Comparison of ENCODE assay signal across 8 mouse cellular contexts in genomic region chr11:78177903-78178858, GRCm38 (mm10). TPM values are rescaled to one million over a fixed set of nuclear protein-coding genes. Genes with fewer than 3 reads are reported as not detected.
DNase-seq lines count a peak whose midpoint lies in the region; ATAC-seq and TF ChIP-seq lines count a peak whose summit lies in the region.

No protein-coding gene starts in this region.

- peaks cover 32% of the 10 kb centered on the region for H3K36me3 ChIP-seq in embryonic facial prominence, embryonic 13.5 days
- peaks cover 11% of the 10 kb centered on the region for H3K36me3 ChIP-seq in heart, adult 2 months (ENCODE audit: control insufficient read depth, insufficient read depth, low read length)
- H3K36me3 ChIP-seq in kidney, adult 2 months (ENCODE audit: control insufficient read depth, insufficient read depth, low read length), result peaks cover 4% of the 10 kb centered on the region; the same call in 1 of the 2 replicates
- H3K36me3 ChIP-seq in limb, embryonic 11.5 days (ENCODE audit: control insufficient read depth, insufficient read depth, low read length), result peaks cover 9% of the 10 kb centered on the region
- peaks cover 27% of the 10 kb centered on the region for H3K36me3 ChIP-seq in midbrain, embryonic 13.5 days
- peaks cover 19% of the 10 kb centered on the region for H3K36me3 ChIP-seq in small intestine, adult 2 months (ENCODE audit: control insufficient read depth, insufficient read depth, low read length)

- peak overlapping the region; percentile 77 for H3K9ac ChIP-seq in embryonic facial prominence, embryonic 13.5 days
- peak overlapping the region; percentile 86 for H3K9ac ChIP-seq in heart, adult 2 months (ENCODE audit: low read depth, low read length)
- H3K9ac ChIP-seq in limb, embryonic 11.5 days (ENCODE audit: low read length), result peak overlapping the region; percentile 76
- H3K9ac ChIP-seq in midbrain, embryonic 13.5 days (replicated peaks), result peak overlapping the region; percentile 75

- peak overlapping the region; percentile 62 for H3K4me3 ChIP-seq in embryonic facial prominence, embryonic 13.5 days
- peak overlapping the region; percentile 96 for H3K4me3 ChIP-seq in heart, adult 2 months
- H3K4me3 ChIP-seq in kidney, adult 2 months (ENCODE audit: insufficient read depth, low read depth, low read length), result peak overlapping the region; percentile 88
- H3K4me3 ChIP-seq in limb, embryonic 11.5 days (ENCODE audit: low read depth, low read length), result peak overlapping the region; percentile 59
- H3K4me3 ChIP-seq in midbrain, embryonic 13.5 days (replicated peaks), result peak overlapping the region; percentile 62
- H3K4me3 ChIP-seq in small intestine, adult 2 months (ENCODE audit: low read depth, low read length), result peak overlapping the region; percentile 95

- TF ChIP-seq POLR2A in heart, adult 2 months (IDR thresholded peaks at IDR 0.05; ENCODE audit: insufficient read depth, low read depth, low read length), result peak; percentile 62
- TF ChIP-seq POLR2A in kidney, adult 2 months (IDR thresholded peaks at IDR 0.05; ENCODE audit: low read depth, low read length), result peak; percentile 22
- TF ChIP-seq POLR2A in small intestine, adult 2 months (IDR thresholded peaks at IDR 0.05; ENCODE audit: low read depth, low read length), result peak; percentile 23

- peak overlapping the region; percentile 77 for H3K4me2 ChIP-seq in embryonic facial prominence, embryonic 13.5 days
- peak overlapping the region; percentile 97 for H3K4me2 ChIP-seq in limb, embryonic 11.5 days (ENCODE audit: low read depth, severe bottlenecking)
- H3K4me2 ChIP-seq in midbrain, embryonic 13.5 days (replicated peaks), result peak overlapping the region; percentile 82

- H3K27ac ChIP-seq in embryonic facial prominence, embryonic 13.5 days, result peak overlapping the region; percentile 96
- peak overlapping the region; percentile 96 for H3K27ac ChIP-seq in heart, adult 2 months
- H3K27ac ChIP-seq in kidney, adult 2 months (ENCODE audit: insufficient read depth, low read depth, low read length), result peak overlapping the region; percentile 98
- H3K27ac ChIP-seq in limb, embryonic 11.5 days (replicated peaks; ENCODE audit: low read depth, low read length), result peak overlapping the region; percentile 95
- peak overlapping the region; percentile 84 for H3K27ac ChIP-seq in midbrain, embryonic 13.5 days
- peak overlapping the region; percentile 89 for H3K27ac ChIP-seq in small intestine, adult 2 months (ENCODE audit: insufficient read depth, low read depth, low read length)

- TF ChIP-seq CTCF in heart, adult 2 months (IDR thresholded peaks at IDR 0.05), result no peak; the same call in 1 of the 2 replicates
- peak; percentile 97 for TF ChIP-seq CTCF in kidney, adult 2 months (conservative IDR thresholded peaks at IDR 0.05; ENCODE audit: insufficient read depth, insufficient read length, low read depth, low read length)
- TF ChIP-seq CTCF in small intestine, adult 2 months (IDR thresholded peaks at IDR 0.05; ENCODE audit: extremely low read depth, insufficient read length, insufficient replicate concordance, low read depth, low read length), result peak; percentile 92; the same call in 1 of the 2 replicates

- whole genome bisulfite sequencing in embryonic facial prominence, embryonic 13.5 days, result under 1% methylated on average over 82 of the region's 84 CpGs
- under 1% methylated on average over 84 of the region's 84 CpGs for WGBS in heart, adult 2 months
- under 1% methylated on average over 83 of the region's 84 CpGs for WGBS in kidney, adult 2 months
- WGBS in limb, embryonic 11.5 days, result under 1% methylated on average over 74 of the region's 84 CpGs
- WGBS in midbrain, embryonic 13.5 days, result under 1% methylated on average over 71 of the region's 84 CpGs
- WGBS in small intestine, adult 2 months, result under 1% methylated on average over 80 of the region's 84 CpGs

- H3K4me1 ChIP-seq in embryonic facial prominence, embryonic 13.5 days, result peaks cover 50% of the 10 kb centered on the region
- peaks cover 3% of the 10 kb centered on the region for H3K4me1 ChIP-seq in heart, adult 2 months (ENCODE audit: control insufficient read depth, insufficient read depth, low read length)
- peaks cover 13% of the 10 kb centered on the region; the same call in 1 of the 2 replicates for H3K4me1 ChIP-seq in kidney, adult 2 months (ENCODE audit: control insufficient read depth, insufficient read depth, low read length)
- peaks cover 30% of the 10 kb centered on the region for H3K4me1 ChIP-seq in limb, embryonic 11.5 days (ENCODE audit: control insufficient read depth, insufficient read depth, low read length)
- peaks cover 62% of the 10 kb centered on the region for H3K4me1 ChIP-seq in midbrain, embryonic 13.5 days (replicated peaks)
- peaks cover 8% of the 10 kb centered on the region for H3K4me1 ChIP-seq in small intestine, adult 2 months (ENCODE audit: control insufficient read depth, insufficient read depth, insufficient read length, low read length)

- intact Hi-C loops in heart, adult 2 months (cut with DNase I), result loop anchor here (1.0 to 2.0 kb wide), 4 partner anchors 19 to 193 kb away; no protein-coding TSS in a partner anchor

- ATAC-seq in embryonic facial prominence, embryonic 13.5 days (ENCODE audit: insufficient number of reproducible peaks, insufficient read depth, low FRiP score, low TSS enrichment, low read depth), result peak; percentile 70
- ATAC-seq in limb, embryonic 11.5 days (ENCODE audit: insufficient number of reproducible peaks, low FRiP score, low TSS enrichment, low read depth), result peak; percentile 69
- peak; percentile 92 for ATAC-seq in midbrain, embryonic 13.5 days

- H3K27me3 ChIP-seq in embryonic facial prominence, embryonic 13.5 days, result no peaks in the 10 kb centered on the region
- no peaks in the 10 kb centered on the region for H3K27me3 ChIP-seq in heart, adult 2 months (ENCODE audit: control insufficient read depth, insufficient read depth, low read length)
- no peaks in the 10 kb centered on the region for H3K27me3 ChIP-seq in kidney, adult 2 months (replicated peaks; ENCODE audit: control insufficient read depth, insufficient read depth, low read length)
- H3K27me3 ChIP-seq in limb, embryonic 11.5 days (ENCODE audit: control insufficient read depth, insufficient read depth, low read length), result no peaks in the 10 kb centered on the region
- peaks cover 6% of the 10 kb centered on the region for H3K27me3 ChIP-seq in midbrain, embryonic 13.5 days
- H3K27me3 ChIP-seq in small intestine, adult 2 months (ENCODE audit: control insufficient read depth, insufficient read depth, low read length), result no peaks in the 10 kb centered on the region

- DNase-seq in 3T3-L1 (ENCODE audit: low read depth, low spot score), result peak; percentile 98
- peak; percentile 95 to 96 for DNase-seq in adrenal gland, postnatal 36 days
- peak; percentile 96 for DNase-seq in heart, adult 2 months
- DNase-seq in kidney, adult 2 months, result peak; percentile 97
- DNase-seq in limb, embryonic 11.5 days (ENCODE audit: low spot score), result peak; percentile 99

- H3K79me2 ChIP-seq in heart, adult 2 months (replicated peaks; ENCODE audit: control insufficient read depth, insufficient read depth, low read length), result no peaks in the 10 kb centered on the region

- H3K9me3 ChIP-seq in embryonic facial prominence, embryonic 13.5 days, result no peaks in the 10 kb centered on the region
- H3K9me3 ChIP-seq in limb, embryonic 11.5 days (ENCODE audit: control insufficient read depth, low read length), result no peaks in the 10 kb centered on the region
- H3K9me3 ChIP-seq in midbrain, embryonic 13.5 days, result no peaks in the 10 kb centered on the region

- TF ChIP-seq EP300 in heart, adult 2 months (IDR thresholded peaks at IDR 0.05; ENCODE audit: insufficient read depth, low read depth, low read length), result peak; percentile 96

RNA-seq across cellular contexts. Expression of gene Tlcd1, which starts 1.7 kb away (rescaled TPM):
- 10 to 100 TPM; 41.5 to 88.1 TPM for total RNA-seq in adrenal gland, postnatal 36 days (2021)
- 15.4 and 17.2 TPM in 2 replicates for polyA plus RNA-seq in embryonic facial prominence, embryonic 13.5 days (2015; fragmentation: Nextera tagmentation; extraction: Ambion mirVana)
- 1 to 10 TPM; 5.4 to 5.7 TPM for total RNA-seq in heart, adult 2 months (2021)
- 15.7 and 17.3 TPM in 2 replicates for polyA plus RNA-seq in heart, adult 2 months (2012; rRNA removed)
- polyA plus RNA-seq in kidney, adult 2 months (2012; rRNA removed), result 78.2 and 144 TPM in 2 replicates
- polyA plus RNA-seq in limb, embryonic 11.5 days (2014; fragmentation: Nextera tagmentation; extraction: Ambion mirVana), result 8.7 and 10.4 TPM in 2 replicates
- polyA plus RNA-seq in midbrain, embryonic 13.5 days (2015; fragmentation: Nextera tagmentation; extraction: Ambion mirVana), result 5.0 and 5.9 TPM in 2 replicates
- 15.0 and 15.3 TPM in 2 replicates for polyA plus RNA-seq in small intestine, adult 2 months (2012; rRNA removed)

RNA-seq across cellular contexts. Expression of gene Nek8, which starts 1.7 kb away (rescaled TPM):
- total RNA-seq in adrenal gland, postnatal 36 days (2021), result 10 to 100 TPM; 10.5 to 11.3 TPM
- polyA plus RNA-seq in embryonic facial prominence, embryonic 13.5 days (2015; fragmentation: Nextera tagmentation; extraction: Ambion mirVana), result 17.4 and 18.1 TPM in 2 replicates
- total RNA-seq in heart, adult 2 months (2021), result 1 to 10 TPM; 1.6 to 2.5 TPM
- polyA plus RNA-seq in heart, adult 2 months (2012; rRNA removed), result 7.0 and 7.6 TPM in 2 replicates
- 18.3 and 24.6 TPM in 2 replicates for polyA plus RNA-seq in kidney, adult 2 months (2012; rRNA removed)
- polyA plus RNA-seq in limb, embryonic 11.5 days (2014; fragmentation: Nextera tagmentation; extraction: Ambion mirVana), result 15.0 and 15.5 TPM in 2 replicates
- 4.7 and 5.2 TPM in 2 replicates for polyA plus RNA-seq in midbrain, embryonic 13.5 days (2015; fragmentation: Nextera tagmentation; extraction: Ambion mirVana)
- 5.0 and 6.6 TPM in 2 replicates for polyA plus RNA-seq in small intestine, adult 2 months (2012; rRNA removed)

RNA-seq across cellular contexts. Expression of gene Rpl23a, which starts 5.2 kb away (rescaled TPM):
- 1,000 to 10,000 TPM; 1,640 to 1,911 TPM for total RNA-seq in adrenal gland, postnatal 36 days (2021)
- polyA plus RNA-seq in embryonic facial prominence, embryonic 13.5 days (2015; fragmentation: Nextera tagmentation; extraction: Ambion mirVana), result 1,597 and 1,678 TPM in 2 replicates
- 100 to 1,000 TPM; 801 to 911 TPM for total RNA-seq in heart, adult 2 months (2021)
- polyA plus RNA-seq in heart, adult 2 months (2012; rRNA removed), result 155 and 253 TPM in 2 replicates
- polyA plus RNA-seq in kidney, adult 2 months (2012; rRNA removed), result 153 and 278 TPM in 2 replicates
- polyA plus RNA-seq in limb, embryonic 11.5 days (2014; fragmentation: Nextera tagmentation; extraction: Ambion mirVana), result 1,529 and 1,574 TPM in 2 replicates
- polyA plus RNA-seq in midbrain, embryonic 13.5 days (2015; fragmentation: Nextera tagmentation; extraction: Ambion mirVana), result 934 and 937 TPM in 2 replicates
- polyA plus RNA-seq in small intestine, adult 2 months (2012; rRNA removed), result 31.9 and 66.4 TPM in 2 replicates

RNA-seq across cellular contexts. Expression of gene Rab34, which starts 10.0 kb away (rescaled TPM):
- 10 to 100 TPM; 85.9 to 89.9 TPM for total RNA-seq in adrenal gland, postnatal 36 days (2021)
- polyA plus RNA-seq in embryonic facial prominence, embryonic 13.5 days (2015; fragmentation: Nextera tagmentation; extraction: Ambion mirVana), result 172 and 188 TPM in 2 replicates
- total RNA-seq in heart, adult 2 months (2021), result 1 to 10 TPM; 8.2 to 9.8 TPM
- 17.2 and 17.5 TPM in 2 replicates for polyA plus RNA-seq in heart, adult 2 months (2012; rRNA removed)
- 78.1 and 92.4 TPM in 2 replicates for polyA plus RNA-seq in kidney, adult 2 months (2012; rRNA removed)
- polyA plus RNA-seq in limb, embryonic 11.5 days (2014; fragmentation: Nextera tagmentation; extraction: Ambion mirVana), result 142 and 144 TPM in 2 replicates
- 42.0 and 43.4 TPM in 2 replicates for polyA plus RNA-seq in midbrain, embryonic 13.5 days (2015; fragmentation: Nextera tagmentation; extraction: Ambion mirVana)
- polyA plus RNA-seq in small intestine, adult 2 months (2012; rRNA removed), result 12.2 and 13.0 TPM in 2 replicates

RNA-seq across cellular contexts. Expression of gene Traf4, which starts 12.8 kb away (rescaled TPM):
- 10 to 100 TPM; 24.8 to 38.0 TPM for total RNA-seq in adrenal gland, postnatal 36 days (2021)
- 91.5 and 103 TPM in 2 replicates for polyA plus RNA-seq in embryonic facial prominence, embryonic 13.5 days (2015; fragmentation: Nextera tagmentation; extraction: Ambion mirVana)
- 1 to 10 TPM; 3.7 to 6.0 TPM for total RNA-seq in heart, adult 2 months (2021)
- 11.2 and 13.4 TPM in 2 replicates for polyA plus RNA-seq in heart, adult 2 months (2012; rRNA removed)
- polyA plus RNA-seq in kidney, adult 2 months (2012; rRNA removed), result 108 and 126 TPM in 2 replicates
- polyA plus RNA-seq in limb, embryonic 11.5 days (2014; fragmentation: Nextera tagmentation; extraction: Ambion mirVana), result 92.6 and 114 TPM in 2 replicates
- polyA plus RNA-seq in midbrain, embryonic 13.5 days (2015; fragmentation: Nextera tagmentation; extraction: Ambion mirVana), result 120 and 139 TPM in 2 replicates
- 50.3 and 99.5 TPM in 2 replicates for polyA plus RNA-seq in small intestine, adult 2 months (2012; rRNA removed)

Comparison
In these comparisons a context has a peak if more than half of its experiments do, and no peak if none do; other contexts are left out.
1. Peak in every context shown above with its lines: DNase-seq, ATAC-seq, H3K4me3 ChIP-seq and H3K27ac ChIP-seq.